Mouse (Mus musculus) ES-E14 (cell line): ENCODE measurements around the gene Gm11172.

Experiments
- CHD2 ChIP-seq: IDR thresholded peaks from 2 replicates; pipeline ENCODE4 v1.6.1; 2014; ENCODE audit warnings: mild to moderate bottlenecking, low read depth, low read length, inconsistent platforms
- HCFC1 ChIP-seq: IDR thresholded peaks from 2 replicates; pipeline ENCODE4 v1.6.1; 2012; ENCODE audit warnings: low read length, inconsistent platforms, borderline replicate concordance; ENCODE audit not compliant: insufficient read depth
- MAFK ChIP-seq: IDR thresholded peaks from 2 replicates; pipeline ENCODE4 v1.6.1; 2014; ENCODE audit warnings: mild to moderate bottlenecking, low read depth, low read length, inconsistent platforms; ENCODE audit not compliant: insufficient read depth
- ZC3H11A ChIP-seq: IDR thresholded peaks from 2 replicates; pipeline ENCODE4 v1.6.1; 2012; ENCODE audit warnings: low read depth, mild to moderate bottlenecking, inconsistent platforms, low read length, borderline replicate concordance
- ZNF384 ChIP-seq: IDR thresholded peaks from 2 replicates; pipeline ENCODE4 v1.6.1; 2012; ENCODE audit warnings: low read depth, low read length, inconsistent platforms

GRCm38 (mm10) chr16:10785371-10786231, 27.1 kb upstream of the Gm11172 start, which contains the start of gene Socs1:
- TF ChIP-seq ZNF384 = no peak
- TF ChIP-seq HCFC1 = no peak
- TF ChIP-seq ZC3H11A = no peak
- no peak for TF ChIP-seq MAFK
- TF ChIP-seq CHD2 = no peak
